Mouse (Mus musculus): ENCODE measurements around the gene Prdm11. TPM values are rescaled to one million over a fixed set of nuclear protein-coding genes. Genes with fewer than 3 reads are reported as not detected.

Gene Prdm11
- polyA plus RNA-seq, 1 experiment from 2014 or later = 2.6 TPM

- no peaks in the 10 kb centered on the region for H3K27me3 ChIP-seq
- WGBS = 92% methylated on average over 3 of the region's 3 CpGs
- H3K27ac ChIP-seq (replicated peaks) = no peak overlapping the region
- no peaks in the 10 kb centered on the region for H3K9me3 ChIP-seq
- H3K9ac ChIP-seq (replicated peaks) = no peak overlapping the region
- H3K4me2 ChIP-seq (replicated peaks) = no peak overlapping the region
- H3K4me1 ChIP-seq = peaks cover 31% of the 10 kb centered on the region
- H3K4me3 ChIP-seq = no peak overlapping the region
- H3K36me3 ChIP-seq = no peaks in the 10 kb centered on the region
- no peak for ATAC-seq (replicated peaks)
Measured at GRCm38 (mm10) chr2:93043449-93044157, 2.4 kb downstream of the Prdm11 start.

GRCm38 (mm10) chr2:93041470-93041869, 4.5 kb downstream of the Prdm11 start:
- 61% methylated on average over 6 of the region's 6 CpGs for WGBS
- no peak for ATAC-seq (replicated peaks)
- H3K4me3 ChIP-seq = no peak overlapping the region

GRCm38 (mm10) chr2:93040841-93041240, 5.1 kb downstream of the Prdm11 start:
- 74% methylated on average over 7 of the region's 7 CpGs for WGBS
- Histone ChIP-seq H3K9ac (replicated peaks) (no peak overlapping the region), H3K27ac (replicated peaks) (no peak overlapping the region; the same call in 1 of the 2 replicates), H3K36me3 (no peaks in the 10 kb centered on the region), H3K27me3 (no peaks in the 10 kb centered on the region), H3K4me2 (replicated peaks) (no peak overlapping the region), H3K9me3 (no peaks in the 10 kb centered on the region), H3K4me3 (no peak overlapping the region), H3K4me1 (peaks cover 30% of the 10 kb centered on the region)
- ATAC-seq (replicated peaks) = no peak

More at GRCm38 (mm10) chr2:93041470-93041869, 4.5 kb downstream of the Prdm11 start:
- Histone ChIP-seq H3K4me1 (peaks cover 27% of the 10 kb centered on the region), H3K4me2 (replicated peaks) (no peak overlapping the region), H3K9ac (replicated peaks) (no peak overlapping the region), H3K27me3 (no peaks in the 10 kb centered on the region), H3K27ac (replicated peaks) (no peak overlapping the region), H3K36me3 (no peaks in the 10 kb centered on the region), H3K9me3 (no peaks in the 10 kb centered on the region)

GRCm38 (mm10) chr2:93039706-93040105, 6.3 kb downstream of the Prdm11 start:
- no peak for ATAC-seq (replicated peaks)
- Histone ChIP-seq H3K4me2 (replicated peaks) (no peak overlapping the region), H3K4me3 (no peak overlapping the region), H3K9ac (replicated peaks) (no peak overlapping the region), H3K4me1 (peaks cover 28% of the 10 kb centered on the region), H3K27me3 (no peaks in the 10 kb centered on the region), H3K27ac (replicated peaks) (no peak overlapping the region), H3K36me3 (no peaks in the 10 kb centered on the region), H3K9me3 (no peaks in the 10 kb centered on the region)
- 96% methylated on average over 5 of the region's 5 CpGs for WGBS

DNA sequence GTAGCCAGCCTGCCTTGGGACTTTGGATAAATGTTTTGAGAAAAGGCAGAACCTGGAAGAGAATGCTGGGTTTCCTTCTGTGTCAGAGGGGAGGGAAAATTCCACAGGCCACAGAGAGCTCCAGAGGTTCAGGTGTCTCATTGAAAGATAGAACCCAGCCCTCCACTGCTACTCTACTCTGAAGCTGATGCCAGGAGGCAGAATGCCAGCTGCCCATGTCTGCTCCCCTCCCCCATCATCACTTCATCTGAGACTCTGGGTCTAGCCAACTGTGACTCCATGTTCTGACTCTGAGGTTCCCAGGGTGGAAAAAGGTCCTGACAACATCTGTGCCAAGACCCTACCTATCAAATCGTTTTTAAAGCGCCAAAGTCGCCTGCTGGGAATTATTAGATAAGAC, 6.9 kb downstream of the Prdm11 start:
- Histone ChIP-seq H3K4me1 (peaks cover 22% of the 10 kb centered on the region), H3K4me3 (no peak overlapping the region), H3K4me2 (replicated peaks) (no peak overlapping the region), H3K36me3 (no peaks in the 10 kb centered on the region), H3K27ac (replicated peaks) (no peak overlapping the region), H3K9ac (replicated peaks) (no peak overlapping the region), H3K9me3 (no peaks in the 10 kb centered on the region), H3K27me3 (no peaks in the 10 kb centered on the region)
- ATAC-seq (replicated peaks) = no peak
- 78% methylated on average over 3 of the region's 3 CpGs for WGBS

- Histone ChIP-seq H3K27ac (replicated peaks) (no peak overlapping the region), H3K36me3 (no peaks in the 10 kb centered on the region), H3K9ac (replicated peaks) (no peak overlapping the region), H3K4me2 (replicated peaks) (no peak overlapping the region), H3K9me3 (no peaks in the 10 kb centered on the region), H3K4me3 (no peak overlapping the region), H3K27me3 (no peaks in the 10 kb centered on the region), H3K4me1 (peaks cover 35% of the 10 kb centered on the region)
- no peak for ATAC-seq (replicated peaks)
- 20% methylated on average over 7 of the region's 7 CpGs for WGBS
Measured at GRCm38 (mm10) chr2:93035631-93036030, 10.3 kb downstream of the Prdm11 start.

GRCm38 (mm10) chr2:93032651-93033050, 13.3 kb downstream of the Prdm11 start:
- Histone ChIP-seq H3K9me3 (no peaks in the 10 kb centered on the region), H3K4me1 (peaks cover 47% of the 10 kb centered on the region), H3K27me3 (no peaks in the 10 kb centered on the region), H3K4me3 (no peak overlapping the region), H3K27ac (replicated peaks) (no peak overlapping the region), H3K36me3 (no peaks in the 10 kb centered on the region), H3K9ac (replicated peaks) (no peak overlapping the region), H3K4me2 (replicated peaks) (no peak overlapping the region)
- 75% methylated on average over 11 of the region's 11 CpGs for WGBS
- ATAC-seq (replicated peaks) = no peak

DNA sequence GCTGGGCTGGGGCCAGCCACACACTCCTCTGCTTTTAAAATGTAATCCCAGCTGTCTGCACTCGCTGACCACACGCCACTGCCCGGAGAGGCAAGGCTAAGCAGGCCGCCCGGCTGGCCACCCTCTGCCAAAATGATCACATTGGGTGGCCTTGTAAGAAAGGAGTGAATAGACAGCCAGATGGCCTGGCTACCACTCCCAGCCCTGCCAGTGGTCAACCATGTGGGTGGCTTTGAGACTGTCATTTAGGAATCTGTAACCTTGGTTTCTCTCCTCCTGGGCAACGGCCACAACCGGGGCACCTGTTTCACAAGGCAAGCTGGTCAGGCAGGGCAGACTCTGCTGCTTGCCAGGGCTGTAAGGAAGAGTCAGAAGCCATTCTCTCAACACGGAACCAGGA, 13.9 kb downstream of the Prdm11 start:
- Histone ChIP-seq H3K4me1 (peaks cover 47% of the 10 kb centered on the region), H3K36me3 (no peaks in the 10 kb centered on the region), H3K27ac (replicated peaks) (no peak overlapping the region), H3K9ac (replicated peaks) (no peak overlapping the region), H3K4me2 (replicated peaks) (no peak overlapping the region), H3K4me3 (no peak overlapping the region), H3K27me3 (no peaks in the 10 kb centered on the region), H3K9me3 (no peaks in the 10 kb centered on the region)
- 64% methylated on average over 8 of the region's 8 CpGs for WGBS
- no peak for ATAC-seq (replicated peaks)

- no peak; the same call in 1 of the 2 replicates for ATAC-seq (replicated peaks)
- Histone ChIP-seq H3K27ac (replicated peaks) (no peak overlapping the region), H3K4me2 (replicated peaks) (no peak overlapping the region), H3K4me1 (peaks cover 43% of the 10 kb centered on the region), H3K9me3 (no peaks in the 10 kb centered on the region), H3K9ac (replicated peaks) (no peak overlapping the region), H3K27me3 (no peaks in the 10 kb centered on the region), H3K4me3 (no peak overlapping the region), H3K36me3 (no peaks in the 10 kb centered on the region)
- 56% methylated on average over 9 of the region's 9 CpGs for WGBS
Measured at GRCm38 (mm10) chr2:93031021-93031420, 14.9 kb downstream of the Prdm11 start.

DNA sequence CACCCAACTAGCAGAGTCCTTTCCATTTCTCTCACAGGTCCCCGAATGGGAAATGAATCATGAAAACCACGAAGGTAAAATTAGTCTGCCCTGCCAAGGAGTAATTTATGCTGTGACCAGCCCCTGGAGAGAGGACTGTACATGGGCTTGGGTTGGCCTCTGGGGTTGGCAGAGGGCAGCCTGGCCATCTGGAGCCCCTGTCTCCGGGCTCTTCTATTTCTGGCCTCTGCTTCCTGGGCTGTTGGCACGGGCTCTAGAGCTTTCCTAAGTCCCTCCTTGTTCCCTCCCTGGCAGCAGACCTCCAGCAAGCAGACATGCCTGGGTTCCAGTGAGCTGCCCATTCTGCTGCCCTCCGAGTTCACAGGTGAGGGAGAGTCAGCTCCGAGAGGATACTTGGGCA, 15.9 kb downstream of the Prdm11 start:
- Histone ChIP-seq H3K36me3 (no peaks in the 10 kb centered on the region), H3K9ac (replicated peaks) (no peak overlapping the region), H3K4me3 (no peak overlapping the region), H3K27me3 (no peaks in the 10 kb centered on the region), H3K9me3 (no peaks in the 10 kb centered on the region), H3K4me1 (peaks cover 39% of the 10 kb centered on the region), H3K27ac (replicated peaks) (no peak overlapping the region), H3K4me2 (replicated peaks) (no peak overlapping the region)
- ATAC-seq (replicated peaks) = no peak
- WGBS = 61% methylated on average over 6 of the region's 6 CpGs

- WGBS = 38% methylated on average over 14 of the region's 14 CpGs
- no peak overlapping the region for H3K9ac ChIP-seq (replicated peaks)
Measured at GRCm38 (mm10) chr2:93029267-93030060, 16.5 kb downstream of the Prdm11 start.

GRCm38 (mm10) chr2:93028865-93029264, 17.1 kb downstream of the Prdm11 start:
- WGBS = 75% methylated on average over 6 of the region's 6 CpGs
- no peak overlapping the region for H3K4me2 ChIP-seq (replicated peaks)
- peaks cover 39% of the 10 kb centered on the region for H3K4me1 ChIP-seq
- no peak overlapping the region for H3K27ac ChIP-seq (replicated peaks)
- H3K27me3 ChIP-seq = no peaks in the 10 kb centered on the region
- no peak for ATAC-seq (replicated peaks)
- no peak overlapping the region for H3K9ac ChIP-seq (replicated peaks)
- no peaks in the 10 kb centered on the region for H3K36me3 ChIP-seq
- H3K4me3 ChIP-seq = no peak overlapping the region
- no peaks in the 10 kb centered on the region for H3K9me3 ChIP-seq

More at GRCm38 (mm10) chr2:93029267-93030060, 16.5 kb downstream of the Prdm11 start:
- Histone ChIP-seq H3K9me3 (no peaks in the 10 kb centered on the region), H3K4me3 (no peak overlapping the region), H3K4me1 (peaks cover 39% of the 10 kb centered on the region), H3K27ac (replicated peaks) (no peak overlapping the region), H3K27me3 (no peaks in the 10 kb centered on the region), H3K36me3 (no peaks in the 10 kb centered on the region), H3K4me2 (replicated peaks) (no peak overlapping the region)
- ATAC-seq (replicated peaks) = peak; percentile 27; the same call in 1 of the 2 replicates
